Mouse (Mus musculus): Measurements from ENCODE around the gene Prmt2. TPM values are rescaled to one million over a fixed set of nuclear protein-coding genes. Genes with fewer than 3 reads are reported as not detected.
A peak's percentile ranks its signal among the peaks of the same experiment; 100 is the strongest.

Prmt2 gene
- polyA plus RNA-seq, 1 experiment = 52.4 TPM

GRCm38 (mm10) chr10:76253079-76253478 is 15.4 kb upstream of the Prmt2 start:
- no peaks in the 10 kb centered on the region for H3K36me3 ChIP-seq (ENCODE audit: control insufficient read depth, insufficient read depth)
- no peaks in the 10 kb centered on the region for H3K27me3 ChIP-seq (ENCODE audit: control insufficient read depth, insufficient read depth, insufficient read length)
- H3K4me3 ChIP-seq = no peak overlapping the region
- H3ac ChIP-seq (ENCODE audit: control insufficient read depth, insufficient read length) = no peak overlapping the region
- TF ChIP-seq CEBPB (IDR thresholded peaks at IDR 0.05; ENCODE audit: insufficient read depth, poor library complexity, severe bottlenecking) = no peak
- no peak for TF ChIP-seq REST (IDR thresholded peaks at IDR 0.05; ENCODE audit: insufficient read depth, insufficient read length)
- no peak for TF ChIP-seq POLR2AphosphoS2 (IDR thresholded peaks at IDR 0.05; ENCODE audit: insufficient read length, low read depth)
- no peak for TF ChIP-seq POLR2A (IDR thresholded peaks at IDR 0.05; ENCODE audit: insufficient read length, low read depth)
- no peak overlapping the region for H3K4me2 ChIP-seq (ENCODE audit: low read depth)
- H3K79me2 ChIP-seq (ENCODE audit: control insufficient read depth, insufficient read depth) = no peaks in the 10 kb centered on the region

- Histone ChIP-seq H3K36me3 (ENCODE audit: control insufficient read depth, insufficient read depth) (no peaks in the 10 kb centered on the region), H3K4me3 (no peak overlapping the region), H3ac (ENCODE audit: control insufficient read depth, insufficient read length) (no peak overlapping the region), H3K4me2 (ENCODE audit: low read depth) (no peak overlapping the region), H3K27me3 (ENCODE audit: control insufficient read depth, insufficient read depth, insufficient read length) (no peaks in the 10 kb centered on the region), H3K79me2 (ENCODE audit: control insufficient read depth, insufficient read depth) (no peaks in the 10 kb centered on the region)
- TF ChIP-seq TCF12 (IDR thresholded peaks at IDR 0.05; ENCODE audit: insufficient read depth, poor library complexity, severe bottlenecking) (no peak), TCF3 (IDR thresholded peaks at IDR 0.05; ENCODE audit: insufficient read length, low read depth) (no peak), USF1 (IDR thresholded peaks at IDR 0.05; ENCODE audit: low read depth) (no peak), POLR2AphosphoS2 (IDR thresholded peaks at IDR 0.05; ENCODE audit: insufficient read length, low read depth) (no peak), SRF (IDR thresholded peaks at IDR 0.05; ENCODE audit: control insufficient read depth, insufficient read length, low read depth) (no peak), MYOG (IDR thresholded peaks at IDR 0.05; ENCODE audit: control insufficient read depth in 1 of 3, insufficient read depth in 1 of 3, insufficient read length in 2 of 3, low read depth in 2 of 3) (no peak), POLR2A (IDR thresholded peaks at IDR 0.05; ENCODE audit: insufficient read length, low read depth) (no peak), MAX (IDR thresholded peaks at IDR 0.05; ENCODE audit: low read depth) (no peak), REST (IDR thresholded peaks at IDR 0.05; ENCODE audit: insufficient read depth, insufficient read length) (no peak), MYOD1 (IDR thresholded peaks at IDR 0.05; ENCODE audit: control insufficient read depth in 1 of 3, insufficient read length in 2 of 3, low read depth in 2 of 3) (no peak), CEBPB (IDR thresholded peaks at IDR 0.05; ENCODE audit: insufficient read depth, poor library complexity, severe bottlenecking) (no peak), E2F4 (IDR thresholded peaks at IDR 0.05; ENCODE audit: insufficient read depth) (no peak)
Measured at GRCm38 (mm10) chr10:76250870-76251269, 13.2 kb upstream of the Prmt2 start.

- Histone ChIP-seq H3K4me2 (ENCODE audit: low read depth) (peak overlapping the region; percentile 19), H3K79me2 (ENCODE audit: control insufficient read depth, insufficient read depth) (no peaks in the 10 kb centered on the region), H3ac (ENCODE audit: control insufficient read depth, insufficient read length) (no peak overlapping the region), H3K27me3 (ENCODE audit: control insufficient read depth, insufficient read depth, insufficient read length) (no peaks in the 10 kb centered on the region), H3K4me3 (no peak overlapping the region), H3K36me3 (ENCODE audit: control insufficient read depth, insufficient read depth) (no peaks in the 10 kb centered on the region)
- TF ChIP-seq TCF3 (IDR thresholded peaks at IDR 0.05; ENCODE audit: insufficient read length, low read depth) = no peak
- no peak for TF ChIP-seq MYOD1 (IDR thresholded peaks at IDR 0.05; ENCODE audit: control insufficient read depth in 1 of 3, insufficient read length in 2 of 3, low read depth in 2 of 3)
- TF ChIP-seq POLR2AphosphoS2 (IDR thresholded peaks at IDR 0.05; ENCODE audit: insufficient read length, low read depth) = no peak
- TF ChIP-seq MAX (IDR thresholded peaks at IDR 0.05; ENCODE audit: low read depth) = no peak
- TF ChIP-seq TCF12 (IDR thresholded peaks at IDR 0.05; ENCODE audit: insufficient read depth, poor library complexity, severe bottlenecking) = no peak
- no peak for TF ChIP-seq E2F4 (IDR thresholded peaks at IDR 0.05; ENCODE audit: insufficient read depth)
- TF ChIP-seq USF1 (IDR thresholded peaks at IDR 0.05; ENCODE audit: low read depth) = no peak
- TF ChIP-seq SRF (IDR thresholded peaks at IDR 0.05; ENCODE audit: control insufficient read depth, insufficient read length, low read depth) = no peak
- TF ChIP-seq POLR2A (IDR thresholded peaks at IDR 0.05; ENCODE audit: insufficient read length, low read depth) = no peak
- TF ChIP-seq REST (IDR thresholded peaks at IDR 0.05; ENCODE audit: insufficient read depth, insufficient read length) = no peak
Measured at GRCm38 (mm10) chr10:76248647-76248968, 10.9 kb upstream of the Prmt2 start.

DNA sequence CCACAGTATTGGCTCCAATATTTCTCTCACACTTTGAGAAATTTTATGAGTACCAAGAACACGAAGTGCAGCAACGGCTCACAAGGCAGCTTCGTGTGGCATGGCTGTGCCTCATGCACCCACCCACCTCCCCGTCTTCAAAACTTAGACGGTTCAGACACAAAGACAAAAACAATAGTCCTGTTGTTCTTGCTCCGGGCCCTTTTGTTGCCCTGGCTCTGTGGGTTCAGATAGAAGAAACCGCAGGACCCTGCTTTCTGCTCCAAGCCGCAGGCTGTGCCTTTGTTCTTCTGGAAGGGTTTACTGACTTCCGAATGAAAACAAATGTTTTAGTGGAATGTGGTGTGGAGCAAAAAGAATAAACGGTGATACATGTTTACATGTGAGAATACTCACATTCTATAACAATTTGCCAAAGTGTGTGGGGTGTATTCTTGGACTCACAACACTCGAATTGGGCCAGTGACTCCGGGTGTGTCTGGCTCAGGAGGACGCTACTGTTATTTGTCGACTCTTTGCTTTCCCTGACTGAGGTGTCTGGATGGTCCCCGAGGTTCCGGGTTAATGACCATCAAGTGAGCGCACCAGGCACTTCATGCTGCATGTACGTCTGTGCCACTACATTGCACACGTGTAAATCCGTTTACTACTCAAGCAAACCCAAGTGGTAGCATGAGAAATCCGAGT is 10.4 kb upstream of the Prmt2 start:
- Histone ChIP-seq H3K4me3 (no peak overlapping the region), H3K4me2 (ENCODE audit: low read depth) (peak overlapping the region; percentile 44), H3ac (ENCODE audit: control insufficient read depth, insufficient read length) (no peak overlapping the region), H3K27me3 (ENCODE audit: control insufficient read depth, insufficient read depth, insufficient read length) (no peaks in the 10 kb centered on the region), H3K36me3 (ENCODE audit: control insufficient read depth, insufficient read depth) (no peaks in the 10 kb centered on the region), H3K79me2 (ENCODE audit: control insufficient read depth, insufficient read depth) (no peaks in the 10 kb centered on the region)
- no peak for TF ChIP-seq REST (IDR thresholded peaks at IDR 0.05; ENCODE audit: insufficient read depth, insufficient read length)
- TF ChIP-seq USF1 (IDR thresholded peaks at IDR 0.05; ENCODE audit: low read depth) = no peak
- no peak for TF ChIP-seq TCF3 (IDR thresholded peaks at IDR 0.05; ENCODE audit: insufficient read length, low read depth)
- TF ChIP-seq TCF12 (IDR thresholded peaks at IDR 0.05; ENCODE audit: insufficient read depth, poor library complexity, severe bottlenecking) = no peak
- no peak for TF ChIP-seq MYOD1 (IDR thresholded peaks at IDR 0.05; ENCODE audit: control insufficient read depth in 1 of 3, insufficient read length in 2 of 3, low read depth in 2 of 3)
- TF ChIP-seq POLR2AphosphoS2 (IDR thresholded peaks at IDR 0.05; ENCODE audit: insufficient read length, low read depth) = no peak
- TF ChIP-seq CEBPB (IDR thresholded peaks at IDR 0.05; ENCODE audit: insufficient read depth, poor library complexity, severe bottlenecking) = no peak
- TF ChIP-seq MAX (IDR thresholded peaks at IDR 0.05; ENCODE audit: low read depth) = no peak
- no peak for TF ChIP-seq POLR2A (IDR thresholded peaks at IDR 0.05; ENCODE audit: insufficient read length, low read depth)
- TF ChIP-seq SRF (IDR thresholded peaks at IDR 0.05; ENCODE audit: control insufficient read depth, insufficient read length, low read depth) = no peak

DNA sequence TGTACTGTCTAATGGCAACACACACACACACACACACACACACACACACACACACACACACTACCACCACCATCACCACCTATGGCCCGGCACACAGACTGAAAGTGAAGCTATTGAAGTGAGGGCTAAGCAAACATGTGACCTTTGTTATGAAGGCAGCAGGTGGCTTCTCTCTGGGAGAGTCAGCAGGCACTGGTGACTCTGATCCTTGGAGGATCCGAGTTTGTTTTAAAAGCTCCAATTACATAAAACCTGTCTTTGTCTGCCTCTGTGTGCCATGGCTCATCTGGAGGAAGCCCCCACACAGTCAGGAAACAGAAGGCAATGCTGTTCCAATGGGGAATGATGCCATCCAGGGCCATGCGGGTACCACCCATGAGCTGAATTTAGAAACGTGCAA is 8.9 kb upstream of the Prmt2 start:
- TF ChIP-seq MYOD1 (IDR thresholded peaks at IDR 0.05; ENCODE audit: control insufficient read depth in 1 of 3, insufficient read length in 2 of 3, low read depth in 2 of 3) (peak in 2 of 3 experiments; percentile 9 to 23), USF1 (IDR thresholded peaks at IDR 0.05; ENCODE audit: low read depth) (no peak)
- no peak overlapping the region for H3ac ChIP-seq (ENCODE audit: control insufficient read depth, insufficient read length)
- H3K27me3 ChIP-seq (ENCODE audit: control insufficient read depth, insufficient read depth, insufficient read length) = no peaks in the 10 kb centered on the region
- H3K4me2 ChIP-seq (ENCODE audit: low read depth) = no peak overlapping the region
- H3K4me3 ChIP-seq = no peak overlapping the region
- H3K36me3 ChIP-seq (ENCODE audit: control insufficient read depth, insufficient read depth) = no peaks in the 10 kb centered on the region
- H3K79me2 ChIP-seq (ENCODE audit: control insufficient read depth, insufficient read depth) = no peaks in the 10 kb centered on the region

Data from myocyte (in vitro differentiated cells).